Mouse (Mus musculus): ENCODE data around the gene Ier5l. TPM values are rescaled to one million over a fixed set of nuclear protein-coding genes. Genes with fewer than 3 reads are reported as not detected.
A peak's percentile ranks its signal among the peaks of the same experiment; 100 is the strongest.

Ier5l gene
- polyA plus RNA-seq, 1 experiment: 9.9 TPM

DNA sequence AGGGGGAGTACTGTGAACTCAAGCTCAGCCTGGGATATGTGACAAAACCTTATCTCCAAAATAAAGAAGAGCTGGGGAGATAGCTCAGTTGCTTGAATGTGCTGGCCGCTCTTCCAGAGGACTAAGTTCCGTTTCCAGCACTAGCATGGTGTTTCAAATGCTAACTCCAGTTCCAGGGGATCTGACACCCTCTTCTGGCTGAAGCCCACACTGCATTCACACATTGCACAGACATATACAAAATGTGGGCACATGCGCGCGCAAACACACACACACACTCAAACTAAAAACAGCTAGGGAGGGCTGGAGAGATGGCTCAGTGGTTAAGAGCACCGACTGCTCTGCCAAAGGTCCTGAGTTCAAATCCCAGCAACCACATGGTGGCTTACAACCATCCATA, 14.8 kb downstream of the Ier5l start:
- H3K27ac ChIP-seq (ENCODE audit: insufficient read depth, low read depth, low read length): peak overlapping the region; percentile 88; the same call in 1 of the 2 replicates

DNA sequence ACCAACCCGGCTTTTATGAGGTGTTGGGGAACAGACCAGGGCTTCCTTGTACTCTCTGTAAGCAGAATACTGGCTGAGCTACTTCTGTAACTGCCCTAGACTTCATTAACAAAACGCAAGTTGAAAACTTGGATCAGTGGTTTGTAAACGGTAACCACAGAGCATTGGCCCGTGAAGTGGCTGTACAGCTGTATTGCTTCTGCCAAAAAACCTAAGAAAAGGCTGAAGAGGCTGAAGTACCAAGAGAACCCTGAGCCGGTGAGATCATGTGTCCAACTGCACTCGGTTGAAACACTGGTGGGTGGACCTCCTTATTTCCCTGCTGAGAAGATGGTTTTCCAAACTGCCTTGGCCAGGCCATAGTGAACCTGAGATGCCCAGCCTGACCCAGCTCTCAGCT, 15.7 kb downstream of the Ier5l start:
- WGBS: 24% methylated on average over 6 of the region's 6 CpGs
- TF ChIP-seq POLR2A (IDR thresholded peaks at IDR 0.05; ENCODE audit: low read depth, low read length) (no peak), CTCF (conservative IDR thresholded peaks at IDR 0.05; ENCODE audit: insufficient read depth, insufficient read length, low read depth, low read length) (no peak)
- H3K4me3 ChIP-seq (ENCODE audit: insufficient read depth, low read depth, low read length): no peak overlapping the region
- H3K27me3 ChIP-seq (replicated peaks; ENCODE audit: control insufficient read depth, insufficient read depth, low read length): no peaks in the 10 kb centered on the region
- peak overlapping the region; percentile 88 for H3K27ac ChIP-seq (ENCODE audit: insufficient read depth, low read depth, low read length)
- H3K4me1 ChIP-seq (ENCODE audit: control insufficient read depth, insufficient read depth, low read length): peaks cover 32% of the 10 kb centered on the region
- DNase-seq: peak; percentile 91
- no peaks in the 10 kb centered on the region for H3K36me3 ChIP-seq (ENCODE audit: control insufficient read depth, insufficient read depth, low read length)

More for the DNA sequence above, 14.8 kb downstream of the Ier5l start:
- TF ChIP-seq CTCF (conservative IDR thresholded peaks at IDR 0.05; ENCODE audit: insufficient read depth, insufficient read length, low read depth, low read length) (peak; percentile 31; the same call in 1 of the 2 replicates), POLR2A (IDR thresholded peaks at IDR 0.05; ENCODE audit: low read depth, low read length) (no peak)
- Histone ChIP-seq H3K36me3 (ENCODE audit: control insufficient read depth, insufficient read depth, low read length) (no peaks in the 10 kb centered on the region), H3K27me3 (replicated peaks; ENCODE audit: control insufficient read depth, insufficient read depth, low read length) (no peaks in the 10 kb centered on the region), H3K4me1 (ENCODE audit: control insufficient read depth, insufficient read depth, low read length) (peaks cover 38% of the 10 kb centered on the region), H3K4me3 (ENCODE audit: insufficient read depth, low read depth, low read length) (no peak overlapping the region)
- WGBS: 88% methylated on average over 6 of the region's 6 CpGs
- DNase-seq: no peak

DNA sequence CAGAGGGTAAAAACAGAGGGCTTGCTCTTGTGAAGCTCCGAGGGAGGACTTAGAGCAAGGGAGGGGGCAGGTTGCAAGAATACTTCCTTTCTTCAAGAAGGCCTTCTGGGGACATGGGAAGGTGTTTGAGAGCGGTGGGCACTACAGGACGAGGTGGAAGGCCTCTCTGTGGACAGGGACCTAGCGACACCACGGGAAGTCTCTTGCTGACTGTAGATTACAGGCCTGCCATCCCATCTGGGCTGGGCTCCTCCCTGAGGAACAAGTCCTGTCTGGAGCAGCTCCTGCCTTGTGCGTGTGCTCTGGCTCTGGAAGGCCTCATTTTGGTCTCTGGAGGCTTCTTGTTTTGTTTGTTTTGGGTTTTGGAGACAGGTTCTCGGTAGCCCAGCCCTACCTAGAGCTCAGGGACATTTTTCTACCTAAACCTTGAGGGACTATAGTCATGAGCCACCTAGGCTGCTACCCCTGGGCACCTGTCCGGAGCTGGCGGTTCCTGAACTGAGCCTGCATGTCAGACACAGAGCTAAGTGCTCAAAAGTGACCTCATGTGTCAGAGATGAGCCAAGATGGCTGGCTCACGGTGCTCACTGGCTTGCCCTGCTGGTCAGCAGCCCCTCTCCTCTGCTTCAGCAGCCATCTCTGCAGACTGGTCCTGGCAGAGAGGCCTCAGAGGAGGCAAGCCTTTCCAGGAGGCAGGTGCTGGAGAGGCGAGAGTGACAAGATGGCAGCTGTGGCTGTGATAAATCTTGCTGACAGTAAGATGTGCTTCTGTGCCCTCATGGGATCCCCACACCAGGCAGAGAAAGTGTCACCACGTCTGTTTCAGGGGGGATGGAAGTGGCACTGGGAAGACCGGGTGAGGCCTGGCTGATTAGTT, 17.7 kb downstream of the Ier5l start:
- TF ChIP-seq POLR2A (IDR thresholded peaks at IDR 0.05; ENCODE audit: low read depth, low read length) (no peak), CTCF (conservative IDR thresholded peaks at IDR 0.05; ENCODE audit: insufficient read depth, insufficient read length, low read depth, low read length) (no peak)
- 75% methylated on average over 13 of the region's 13 CpGs for WGBS
- Histone ChIP-seq H3K4me1 (ENCODE audit: control insufficient read depth, insufficient read depth, low read length) (peaks cover 28% of the 10 kb centered on the region), H3K27me3 (replicated peaks; ENCODE audit: control insufficient read depth, insufficient read depth, low read length) (no peaks in the 10 kb centered on the region), H3K36me3 (ENCODE audit: control insufficient read depth, insufficient read depth, low read length) (no peaks in the 10 kb centered on the region), H3K27ac (ENCODE audit: insufficient read depth, low read depth, low read length) (no peak overlapping the region), H3K4me3 (ENCODE audit: insufficient read depth, low read depth, low read length) (no peak overlapping the region)
- no peak for DNase-seq

DNA sequence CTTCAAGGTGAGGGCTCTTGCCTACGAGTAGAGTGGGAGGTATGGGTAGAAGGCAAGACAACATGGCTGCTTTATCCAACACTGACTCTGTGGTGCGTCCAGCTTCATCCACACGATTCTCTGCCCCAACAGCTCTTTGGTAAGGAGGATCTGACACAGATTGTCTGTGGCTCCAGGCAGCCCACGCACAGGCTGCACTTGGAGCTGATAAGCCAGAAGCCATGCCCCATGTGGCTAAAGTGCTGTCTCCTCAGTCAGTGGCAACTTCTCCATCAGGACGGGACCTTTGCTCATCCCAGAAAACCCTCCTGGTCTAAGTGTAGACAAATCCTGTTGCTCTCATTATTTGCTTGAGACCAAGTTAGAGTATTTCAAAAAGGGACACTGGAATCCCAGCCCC, 19.4 kb downstream of the Ier5l start:
- Histone ChIP-seq H3K4me1 (ENCODE audit: control insufficient read depth, insufficient read depth, low read length) (peaks cover 28% of the 10 kb centered on the region), H3K36me3 (ENCODE audit: control insufficient read depth, insufficient read depth, low read length) (no peaks in the 10 kb centered on the region), H3K27me3 (replicated peaks; ENCODE audit: control insufficient read depth, insufficient read depth, low read length) (no peaks in the 10 kb centered on the region), H3K27ac (ENCODE audit: insufficient read depth, low read depth, low read length) (no peak overlapping the region), H3K4me3 (ENCODE audit: insufficient read depth, low read depth, low read length) (no peak overlapping the region)
- TF ChIP-seq POLR2A (IDR thresholded peaks at IDR 0.05; ENCODE audit: low read depth, low read length): no peak
- 83% methylated on average over 5 of the region's 5 CpGs for WGBS
- no peak for DNase-seq

DNA sequence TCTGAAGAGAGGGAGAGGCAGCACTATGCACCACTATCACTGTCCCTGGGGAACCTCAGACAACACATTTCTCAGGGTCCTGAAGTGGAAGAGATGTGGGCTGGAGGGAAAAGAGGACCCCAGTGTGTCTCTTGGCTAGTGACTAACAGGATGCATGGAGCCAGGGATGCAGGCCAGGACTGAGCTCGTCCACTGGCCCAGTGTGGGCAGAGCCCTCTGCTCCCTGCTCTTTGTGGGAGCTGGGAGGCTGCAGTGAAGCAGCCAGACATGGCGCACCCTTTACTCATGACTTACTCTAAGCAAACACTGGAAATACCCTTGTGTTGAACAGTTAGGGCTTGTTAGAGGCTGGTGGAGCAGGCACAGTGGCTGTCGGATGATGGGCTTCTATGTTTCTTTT, 20.4 kb downstream of the Ier5l start:
- WGBS: 85% methylated on average over 3 of the region's 3 CpGs
- Histone ChIP-seq H3K27ac (ENCODE audit: insufficient read depth, low read depth, low read length) (no peak overlapping the region), H3K27me3 (replicated peaks; ENCODE audit: control insufficient read depth, insufficient read depth, low read length) (no peaks in the 10 kb centered on the region), H3K36me3 (ENCODE audit: control insufficient read depth, insufficient read depth, low read length) (no peaks in the 10 kb centered on the region), H3K4me3 (ENCODE audit: insufficient read depth, low read depth, low read length) (no peak overlapping the region), H3K4me1 (ENCODE audit: control insufficient read depth, insufficient read depth, low read length) (peaks cover 21% of the 10 kb centered on the region)
- DNase-seq: no peak
- no peak for TF ChIP-seq POLR2A (IDR thresholded peaks at IDR 0.05; ENCODE audit: low read depth, low read length)
- TF ChIP-seq CTCF (conservative IDR thresholded peaks at IDR 0.05; ENCODE audit: insufficient read depth, insufficient read length, low read depth, low read length): no peak

DNA sequence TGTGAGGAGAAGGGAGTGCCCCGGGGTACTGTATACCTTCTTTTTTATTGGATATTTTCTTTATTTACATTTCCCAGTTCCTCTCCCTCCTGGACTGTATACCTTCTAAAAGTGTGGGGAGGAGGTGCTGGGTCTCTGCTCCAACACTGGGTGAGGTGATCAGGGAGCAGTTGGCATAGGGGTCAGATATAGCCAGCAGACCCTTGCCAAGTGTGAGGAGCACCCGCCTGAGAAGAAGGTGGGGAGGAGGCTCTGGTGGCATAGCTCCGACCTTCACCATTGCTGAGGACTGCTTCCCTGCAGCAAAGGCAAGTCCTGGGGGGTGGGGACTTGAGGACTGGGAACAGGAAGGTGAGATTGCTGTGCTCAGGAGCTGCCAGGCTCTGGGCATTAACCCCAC, 22.5 kb downstream of the Ier5l start:
- no peak for DNase-seq
- no peaks in the 10 kb centered on the region for H3K36me3 ChIP-seq (ENCODE audit: control insufficient read depth, insufficient read depth, low read length)
- H3K4me3 ChIP-seq (ENCODE audit: insufficient read depth, low read depth, low read length): no peak overlapping the region
- no peak for TF ChIP-seq POLR2A (IDR thresholded peaks at IDR 0.05; ENCODE audit: low read depth, low read length)
- TF ChIP-seq CTCF (conservative IDR thresholded peaks at IDR 0.05; ENCODE audit: insufficient read depth, insufficient read length, low read depth, low read length): no peak
- H3K27ac ChIP-seq (ENCODE audit: insufficient read depth, low read depth, low read length): no peak overlapping the region
- peaks cover 6% of the 10 kb centered on the region for H3K4me1 ChIP-seq (ENCODE audit: control insufficient read depth, insufficient read depth, low read length)
- 53% methylated on average over 3 of the region's 3 CpGs for WGBS
- H3K27me3 ChIP-seq (replicated peaks; ENCODE audit: control insufficient read depth, insufficient read depth, low read length): no peaks in the 10 kb centered on the region

DNA sequence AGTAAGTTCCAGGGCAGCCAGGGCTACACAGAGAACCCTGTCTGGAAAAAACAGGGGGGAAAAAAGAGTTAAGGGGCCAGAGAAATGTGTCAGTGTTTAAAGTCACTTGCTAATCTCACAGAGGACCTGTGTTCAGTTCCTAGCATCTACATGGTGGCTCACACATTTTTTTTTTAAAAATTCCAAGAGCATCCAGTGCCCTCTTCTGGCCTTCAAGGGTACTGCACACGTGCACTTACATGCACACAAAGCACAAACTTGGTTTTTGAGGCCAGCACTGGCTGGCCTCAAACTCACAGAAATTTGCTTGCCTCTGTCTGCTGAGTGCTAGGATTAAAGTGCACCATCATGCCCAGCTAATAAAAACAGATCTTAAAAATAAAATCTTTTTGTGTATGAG, 23.5 kb downstream of the Ier5l start:
- H3K4me3 ChIP-seq (ENCODE audit: insufficient read depth, low read depth, low read length): no peak overlapping the region
- H3K4me1 ChIP-seq (ENCODE audit: control insufficient read depth, insufficient read depth, low read length): peaks cover 7% of the 10 kb centered on the region
- H3K27ac ChIP-seq (ENCODE audit: insufficient read depth, low read depth, low read length): no peak overlapping the region
- H3K36me3 ChIP-seq (ENCODE audit: control insufficient read depth, insufficient read depth, low read length): no peaks in the 10 kb centered on the region
- H3K27me3 ChIP-seq (replicated peaks; ENCODE audit: control insufficient read depth, insufficient read depth, low read length): no peaks in the 10 kb centered on the region
- DNase-seq: no peak
- 84% methylated on average over 1 of the region's 1 CpGs for WGBS
- no peak for TF ChIP-seq POLR2A (IDR thresholded peaks at IDR 0.05; ENCODE audit: low read depth, low read length)
- TF ChIP-seq CTCF (conservative IDR thresholded peaks at IDR 0.05; ENCODE audit: insufficient read depth, insufficient read length, low read depth, low read length): peak; percentile 38
